Mouse (Mus musculus): Measurements from ENCODE around the gene Tmem101.
"Not testable (repeated sequence)": the region's sequence is repeated elsewhere in the genome, so short reads cannot be mapped to it uniquely, and the experiment has no call there.

The Tmem101 gene

GRCm38 (mm10) chr11:102156039-102156785 lies at the start of gene Tmem101:
Gene Tmem101 (minus strand): TSS chr11:102156404.
- DNase-seq (ENCODE audit: low spot score), result peak; percentile 88

DNA sequence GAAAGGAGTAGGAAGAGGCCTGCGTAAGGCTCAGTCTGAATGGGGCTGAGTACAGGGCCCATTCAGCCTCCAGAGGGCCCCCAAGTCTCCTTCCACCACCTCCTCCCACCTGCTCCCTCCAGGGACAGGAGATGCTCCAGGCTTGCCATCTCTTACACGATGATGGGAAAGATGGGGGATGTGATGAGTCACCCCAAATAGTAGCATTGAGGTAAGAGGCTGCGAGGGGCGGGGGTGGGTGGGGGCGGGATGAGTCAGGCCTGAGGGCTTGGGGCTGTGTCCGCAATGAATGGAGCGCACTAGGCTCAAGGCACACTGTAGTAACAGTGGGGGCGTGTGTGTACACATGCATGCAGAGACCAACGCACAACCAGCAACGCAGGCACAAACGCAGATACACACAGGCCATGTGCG lies 45.2 kb upstream of the Tmem101 start:
- DNase-seq (ENCODE audit: low spot score), result no peak

GRCm38 (mm10) chr11:102199856-102200255 lies 43.7 kb upstream of the Tmem101 start:
- DNase-seq (ENCODE audit: low spot score), result no peak

GRCm38 (mm10) chr11:102198245-102198644 lies 42.0 kb upstream of the Tmem101 start:
- no peak for DNase-seq (ENCODE audit: low spot score)

GRCm38 (mm10) chr11:102196018-102196797 lies 40.0 kb upstream of the Tmem101 start:
- no peak for DNase-seq (ENCODE audit: low spot score)

- DNase-seq (ENCODE audit: low spot score), result no peak
Observed at GRCm38 (mm10) chr11:102193657-102194440, 37.6 kb upstream of the Tmem101 start.

- DNase-seq (ENCODE audit: low spot score), result no peak
Observed at GRCm38 (mm10) chr11:102190848-102191247, 34.6 kb upstream of the Tmem101 start.

- peak; percentile 92 for DNase-seq (ENCODE audit: low spot score)
Observed at GRCm38 (mm10) chr11:102189461-102190436, 33.5 kb upstream of the Tmem101 start, which contains the start of gene G6pc3. Gene G6pc3 (plus strand): TSS chr11:102189620.

- no peak for DNase-seq (ENCODE audit: low spot score)
Observed at GRCm38 (mm10) chr11:102188980-102189379, 32.8 kb upstream of the Tmem101 start.

GRCm38 (mm10) chr11:102186235-102186634 lies 30.0 kb upstream of the Tmem101 start:
- DNase-seq (ENCODE audit: low spot score), result no peak

GRCm38 (mm10) chr11:102185677-102186076 lies 29.5 kb upstream of the Tmem101 start:
- no peak for DNase-seq (ENCODE audit: low spot score)

DNA sequence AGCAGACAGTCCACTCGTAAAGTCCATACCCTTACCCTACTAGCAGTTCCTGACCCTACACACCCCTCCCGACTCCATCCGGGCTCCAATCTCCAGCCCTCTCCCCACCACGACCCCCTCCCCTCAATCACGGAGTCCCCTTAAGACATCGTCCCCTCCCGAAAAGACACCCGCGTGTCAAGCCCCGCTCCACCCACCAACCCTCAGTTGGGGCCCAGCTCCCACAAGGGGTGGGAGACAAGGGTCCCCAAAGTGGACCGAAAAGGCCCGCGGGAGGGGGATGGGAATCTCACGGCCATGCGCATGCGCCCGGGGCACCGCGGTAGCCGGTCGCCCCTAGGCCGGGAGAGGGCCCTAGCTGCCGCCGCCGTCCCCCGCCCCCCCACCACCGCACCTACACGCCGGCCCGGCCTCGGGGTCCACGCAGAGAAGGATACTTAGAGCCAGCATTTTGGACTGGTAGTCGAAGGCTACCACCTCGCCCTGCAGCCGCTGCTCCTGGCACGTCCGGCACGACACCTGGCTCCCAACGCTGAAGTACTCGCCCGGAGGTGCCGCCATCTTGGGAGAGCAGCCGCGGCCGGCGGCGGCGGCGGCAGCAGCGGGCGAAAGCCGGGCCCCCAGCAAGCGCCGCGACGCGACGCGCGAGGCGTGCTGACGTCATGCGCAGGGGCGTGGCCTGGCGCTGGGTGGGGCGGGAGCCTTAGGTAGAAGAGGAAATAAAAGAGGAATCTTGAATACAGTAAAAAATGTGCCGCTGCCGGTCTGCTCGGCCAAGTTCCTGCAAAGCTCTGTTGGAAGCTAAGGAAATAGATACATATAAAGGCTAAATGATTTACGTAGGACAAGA lies 28.7 kb upstream of the Tmem101 start, which contains the start of gene Lsm12:
Gene Lsm12, minus strand, starts transcription at position 651 of the 850 bp plus-strand sequence.
- DNase-seq (ENCODE audit: low spot score), result peak; percentile 91

DNA sequence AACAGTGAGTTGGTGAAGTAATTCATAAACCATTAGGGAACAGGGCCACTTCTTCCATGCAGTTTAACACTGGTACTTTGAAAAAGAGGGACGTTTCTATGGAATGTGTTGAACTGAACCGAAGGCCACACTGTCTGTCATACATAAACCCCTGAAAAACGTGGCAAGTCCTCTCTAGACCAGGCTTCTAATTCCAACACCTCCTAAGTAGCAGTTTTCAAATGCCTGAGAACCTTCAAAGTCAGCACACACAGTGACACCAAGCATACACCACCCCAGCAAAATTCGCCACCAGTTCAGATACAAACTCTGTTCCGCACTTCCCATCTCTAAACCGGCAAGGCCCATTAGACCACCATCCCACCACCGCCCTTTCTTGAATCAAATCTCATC lies 28.0 kb upstream of the Tmem101 start:
- no peak for DNase-seq (ENCODE audit: low spot score)

GRCm38 (mm10) chr11:102179836-102180235 lies 23.6 kb upstream of the Tmem101 start:
- no peak for DNase-seq (ENCODE audit: low spot score)

- peak; percentile 34 for DNase-seq (ENCODE audit: low spot score)
Observed at GRCm38 (mm10) chr11:102168689-102169088, 12.5 kb upstream of the Tmem101 start.

- DNase-seq (ENCODE audit: low spot score), result no peak
Observed at GRCm38 (mm10) chr11:102167539-102167938, 11.3 kb upstream of the Tmem101 start.

- DNase-seq (ENCODE audit: low spot score), result peak; percentile 35
Observed at GRCm38 (mm10) chr11:102165971-102166722, 9.9 kb upstream of the Tmem101 start.

- no peak for DNase-seq (ENCODE audit: low spot score)
Observed at GRCm38 (mm10) chr11:102159781-102160180, 3.6 kb upstream of the Tmem101 start.

- DNase-seq (ENCODE audit: low spot score), result not testable (repeated sequence)
Observed at GRCm38 (mm10) chr11:102158024-102158423, 1.8 kb upstream of the Tmem101 start.

GRCm38 (mm10) chr11:102156786-102157089 lies 534 bp upstream of the Tmem101 start:
- DNase-seq (ENCODE audit: low spot score), result no peak

Measured in yolk sac, embryonic 10.5 days (tissue).